Mouse (Mus musculus) erythroblast, embryonic 14.5 days (primary cell): ENCODE data around the gene Lrrc2.

Experiments used
- GATA1 ChIP-seq: IDR thresholded peaks from 2 replicates; pipeline ENCODE4 v1.6.1; 2012; ENCODE audit warnings: low read length, inconsistent platforms, mixed read lengths
- TAL1 ChIP-seq: IDR thresholded peaks from 3 replicates; pipeline ENCODE4 v1.6.1; 2012; ENCODE audit warnings: low read length, inconsistent platforms, mixed read lengths

GRCm38 (mm10) chr9:110954681-110955445, 3.5 kb downstream of the Lrrc2 start:
- TF ChIP-seq GATA1 (no peak), TAL1 (no peak)
